Mouse (Mus musculus) adrenal gland, adult 2 months (tissue): ENCODE measurements around the gene Ptprf. TPM values are rescaled to one million over a fixed set of nuclear protein-coding genes. Genes with fewer than 3 reads are reported as not detected.

Source experiments
- DNase-seq: peaks from one replicate; pipeline ENCODE4 v3.0.0; 2021
- polyA plus RNA-seq: library from polyadenylated mRNA; depleted of rRNA; stranded (reverse); fragments of >200 nt; gene quantifications from 2 replicates; pipeline ENCODE4 v1.2.3, GENCODE M21; 2012
- total RNA-seq, 2 experiments: library from RNA; stranded (reverse); gene quantifications; 2 replicates each; pipeline ENCODE4 v1.2.3; 2021

Ptprf gene
- total and polyA plus RNA-seq, 3 experiments = 34.9 to 87.8 (median 43.2) TPM

GRCm38 (mm10) chr4:118257977-118258376 is 33.2 kb downstream of the Ptprf start:
- no peak for DNase-seq

GRCm38 (mm10) chr4:118257416-118257815 is 33.8 kb downstream of the Ptprf start:
- no peak for DNase-seq

- no peak for DNase-seq
These were observed 35.0 kb downstream of the Ptprf start for GRCm38 (mm10) chr4:118256217-118256616.

- DNase-seq = no peak
These were observed 36.3 kb downstream of the Ptprf start for GRCm38 (mm10) chr4:118254953-118255352.

GRCm38 (mm10) chr4:118247323-118247722 is 43.9 kb downstream of the Ptprf start:
- DNase-seq = no peak

- DNase-seq = peak; percentile 35
These were observed 45.4 kb downstream of the Ptprf start for GRCm38 (mm10) chr4:118245847-118246246.

- DNase-seq = no peak
These were observed 47.4 kb downstream of the Ptprf start for GRCm38 (mm10) chr4:118243791-118244190.

GRCm38 (mm10) chr4:118243298-118243697 is 47.9 kb downstream of the Ptprf start:
- DNase-seq = no peak

- DNase-seq = no peak
These were observed 51.1 kb downstream of the Ptprf start for GRCm38 (mm10) chr4:118239960-118240689.

GRCm38 (mm10) chr4:118238666-118239065 is 52.5 kb downstream of the Ptprf start:
- no peak for DNase-seq

- DNase-seq = no peak
These were observed 54.3 kb downstream of the Ptprf start for GRCm38 (mm10) chr4:118236871-118237270.

GRCm38 (mm10) chr4:118234711-118235388 is 56.4 kb downstream of the Ptprf start:
- DNase-seq = peak; percentile 79

- peak; percentile 31 for DNase-seq
These were observed 57.3 kb downstream of the Ptprf start for GRCm38 (mm10) chr4:118233886-118234285.

- DNase-seq = no peak
These were observed 59.3 kb downstream of the Ptprf start for GRCm38 (mm10) chr4:118231861-118232260.

GRCm38 (mm10) chr4:118229035-118229770 is 62.0 kb downstream of the Ptprf start:
- DNase-seq = no peak

GRCm38 (mm10) chr4:118227398-118227797 is 63.8 kb downstream of the Ptprf start:
- no peak for DNase-seq

GRCm38 (mm10) chr4:118221261-118221660 is 69.9 kb downstream of the Ptprf start:
- no peak for DNase-seq

GRCm38 (mm10) chr4:118220756-118221155 is 70.4 kb downstream of the Ptprf start:
- DNase-seq = no peak

- DNase-seq = no peak
These were observed 71.7 kb downstream of the Ptprf start for GRCm38 (mm10) chr4:118219487-118219886.

- DNase-seq = no peak
These were observed 72.7 kb downstream of the Ptprf start for GRCm38 (mm10) chr4:118218521-118218920.

- DNase-seq = peak; percentile 76
These were observed 74.2 kb downstream of the Ptprf start for GRCm38 (mm10) chr4:118216726-118217595.

- no peak for DNase-seq
These were observed 76.3 kb downstream of the Ptprf start for GRCm38 (mm10) chr4:118214891-118215290.
